Mouse (Mus musculus): Measurements from ENCODE around the gene Atp6v0e2. TPM values are rescaled to one million over a fixed set of nuclear protein-coding genes. Genes with fewer than 3 reads are reported as not detected.

The Atp6v0e2 gene
- total and polyA plus RNA-seq, 3 experiments, result 0.55 TPM; not detected in 2

DNA sequence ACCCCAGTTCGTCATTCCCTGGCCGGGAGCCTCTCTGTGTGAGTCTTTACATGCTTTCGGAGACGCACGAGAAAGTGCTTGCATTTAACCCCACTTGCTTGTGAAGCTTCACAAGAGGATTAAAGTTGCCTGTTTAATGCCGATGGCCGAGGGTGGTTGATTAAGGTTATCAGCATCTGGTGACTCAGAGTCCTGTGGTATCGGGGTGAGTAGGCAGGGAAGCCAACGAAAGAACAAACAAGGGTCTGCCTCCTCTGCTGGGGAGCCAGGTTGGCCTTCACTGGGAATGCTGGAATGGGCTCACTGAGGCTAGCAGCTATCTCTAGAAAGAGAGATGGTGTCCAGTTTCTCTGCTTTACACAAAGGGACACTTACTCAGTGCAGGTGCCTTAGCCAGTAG, 9.5 kb upstream of the Atp6v0e2 start:
- no peaks in the 10 kb centered on the region for H3K36me3 ChIP-seq (replicated peaks)
- H3K9me3 ChIP-seq (replicated peaks), result no peaks in the 10 kb centered on the region
- H3K4me1 ChIP-seq (ENCODE audit: insufficient read depth, low read depth, low read length), result no peaks in the 10 kb centered on the region
- H3K27me3 ChIP-seq (ENCODE audit: insufficient read depth, low read length), result no peaks in the 10 kb centered on the region
- ATAC-seq (ENCODE audit: extremely low read depth, insufficient number of reproducible peaks, low FRiP score, poor library complexity, severe bottlenecking), result no peak
- TF ChIP-seq TAL1 (conservative IDR thresholded peaks at IDR 0.05; ENCODE audit: low read depth, low read length), result no peak
- TF ChIP-seq POLR2AphosphoS5 (IDR thresholded peaks at IDR 0.05; ENCODE audit: insufficient replicate concordance, low read depth, low read length), result no peak
- no peak for TF ChIP-seq GATA1 (IDR thresholded peaks at IDR 0.05; ENCODE audit: borderline replicate concordance, low read length)
- no peak for TF ChIP-seq GATA2 (IDR thresholded peaks at IDR 0.05; ENCODE audit: borderline replicate concordance, low read depth, low read length)
- no peak for TF ChIP-seq CTCF (IDR thresholded peaks at IDR 0.05; ENCODE audit: low read depth, low read length)
- no peak for DNase-seq (ENCODE audit: low spot score)
- H3K4me3 ChIP-seq (ENCODE audit: low read depth, low read length), result no peak overlapping the region

DNA sequence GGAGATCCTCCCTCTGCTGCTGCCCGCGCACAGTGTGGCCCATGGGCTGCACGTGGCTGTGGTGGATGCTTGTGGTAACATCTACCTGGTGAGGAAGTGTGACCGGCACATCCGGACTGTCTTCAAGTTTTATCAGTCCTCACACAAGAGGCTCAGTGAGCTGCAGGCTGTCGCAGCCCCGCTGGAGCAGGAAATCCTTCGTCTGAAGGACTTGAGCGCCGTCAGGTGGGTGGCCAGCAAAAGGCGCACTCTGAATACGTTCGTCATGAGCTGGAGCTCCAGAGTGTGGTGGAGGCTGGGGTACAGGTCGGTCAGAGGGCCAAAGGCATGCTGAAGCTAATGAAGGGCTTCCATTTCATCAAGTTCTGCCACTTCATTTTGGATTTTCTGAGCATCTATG, 8.2 kb upstream of the Atp6v0e2 start:
- H3K4me3 ChIP-seq (ENCODE audit: low read depth, low read length), result no peak overlapping the region
- no peaks in the 10 kb centered on the region for H3K27me3 ChIP-seq (ENCODE audit: insufficient read depth, low read length)
- ATAC-seq (ENCODE audit: extremely low read depth, insufficient number of reproducible peaks, low FRiP score, poor library complexity, severe bottlenecking), result no peak
- DNase-seq (ENCODE audit: low spot score), result no peak
- H3K36me3 ChIP-seq (replicated peaks), result no peaks in the 10 kb centered on the region
- H3K9me3 ChIP-seq (replicated peaks), result no peaks in the 10 kb centered on the region
- TF ChIP-seq TAL1 (conservative IDR thresholded peaks at IDR 0.05; ENCODE audit: low read depth, low read length), result no peak
- TF ChIP-seq POLR2AphosphoS5 (IDR thresholded peaks at IDR 0.05; ENCODE audit: insufficient replicate concordance, low read depth, low read length), result no peak
- no peak for TF ChIP-seq CTCF (IDR thresholded peaks at IDR 0.05; ENCODE audit: low read depth, low read length)
- no peak for TF ChIP-seq GATA2 (IDR thresholded peaks at IDR 0.05; ENCODE audit: borderline replicate concordance, low read depth, low read length)
- no peak for TF ChIP-seq GATA1 (IDR thresholded peaks at IDR 0.05; ENCODE audit: borderline replicate concordance, low read length)
- H3K4me1 ChIP-seq (ENCODE audit: insufficient read depth, low read depth, low read length), result no peaks in the 10 kb centered on the region

DNA sequence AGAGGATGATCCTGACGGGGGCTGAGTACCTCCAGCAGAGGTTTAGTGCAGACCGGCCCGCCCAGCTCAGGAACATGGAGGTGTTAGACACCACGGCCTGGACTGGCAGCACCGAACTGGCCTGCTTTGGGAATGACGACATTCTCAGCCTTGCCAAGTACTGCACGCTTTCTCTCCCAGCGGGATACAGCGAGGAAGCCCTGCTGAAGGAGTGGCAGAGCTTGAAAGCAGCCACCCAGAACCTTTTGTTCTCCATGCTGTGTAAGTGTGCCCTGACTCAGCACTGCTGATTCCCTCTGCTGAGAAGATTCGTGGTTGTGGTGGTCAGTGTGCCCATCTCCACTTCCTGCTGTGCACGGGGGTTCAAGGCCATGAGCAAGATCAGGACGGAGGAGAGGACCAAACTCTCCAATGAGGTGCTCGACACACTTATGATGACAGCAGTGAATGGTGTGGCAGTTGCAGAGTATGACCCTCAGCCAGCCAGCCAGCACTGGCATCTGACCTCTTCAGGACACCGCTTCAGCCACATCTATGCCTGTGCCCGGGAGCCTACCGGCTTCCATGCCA, 7.5 kb upstream of the Atp6v0e2 start:
- no peaks in the 10 kb centered on the region for H3K36me3 ChIP-seq (replicated peaks)
- no peaks in the 10 kb centered on the region for H3K4me1 ChIP-seq (ENCODE audit: insufficient read depth, low read depth, low read length)
- DNase-seq (ENCODE audit: low spot score) (no peak), ATAC-seq (ENCODE audit: extremely low read depth, insufficient number of reproducible peaks, low FRiP score, poor library complexity, severe bottlenecking) (no peak)
- no peak overlapping the region for H3K4me3 ChIP-seq (ENCODE audit: low read depth, low read length)
- TF ChIP-seq GATA2 (IDR thresholded peaks at IDR 0.05; ENCODE audit: borderline replicate concordance, low read depth, low read length) (no peak), GATA1 (IDR thresholded peaks at IDR 0.05; ENCODE audit: borderline replicate concordance, low read length) (no peak), POLR2AphosphoS5 (IDR thresholded peaks at IDR 0.05; ENCODE audit: insufficient replicate concordance, low read depth, low read length) (no peak), TAL1 (conservative IDR thresholded peaks at IDR 0.05; ENCODE audit: low read depth, low read length) (no peak), CTCF (IDR thresholded peaks at IDR 0.05; ENCODE audit: low read depth, low read length) (no peak)
- peaks cover 2% of the 10 kb centered on the region; the same call in 1 of the 2 replicates for H3K27me3 ChIP-seq (ENCODE audit: insufficient read depth, low read length)
- H3K9me3 ChIP-seq (replicated peaks), result no peaks in the 10 kb centered on the region

DNA sequence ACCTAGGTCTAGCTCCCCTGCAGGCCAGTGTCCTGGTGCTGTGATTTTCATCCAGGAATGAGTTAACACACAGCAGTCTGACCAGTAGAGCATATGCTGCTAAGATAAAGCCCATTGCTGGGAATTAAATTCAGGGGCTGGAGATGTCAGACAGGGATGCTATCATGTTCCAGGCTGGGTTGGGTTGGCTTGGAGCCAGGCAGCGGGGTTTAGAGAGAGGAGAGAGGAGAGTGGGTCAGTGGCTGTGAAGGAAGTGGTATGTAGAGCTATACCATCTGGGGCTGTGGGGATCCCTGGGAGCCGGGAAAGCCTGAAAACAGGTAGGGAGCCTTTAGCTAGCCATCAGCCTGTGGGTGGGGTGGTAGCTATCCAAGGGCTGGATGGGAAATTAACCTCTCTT, 6.6 kb upstream of the Atp6v0e2 start:
- peaks cover 2% of the 10 kb centered on the region; the same call in 1 of the 2 replicates for H3K27me3 ChIP-seq (ENCODE audit: insufficient read depth, low read length)
- no peaks in the 10 kb centered on the region for H3K4me1 ChIP-seq (ENCODE audit: insufficient read depth, low read depth, low read length)
- H3K4me3 ChIP-seq (ENCODE audit: low read depth, low read length), result no peak overlapping the region
- H3K9me3 ChIP-seq (replicated peaks), result no peaks in the 10 kb centered on the region
- no peak for DNase-seq (ENCODE audit: low spot score)
- no peak for ATAC-seq (ENCODE audit: extremely low read depth, insufficient number of reproducible peaks, low FRiP score, poor library complexity, severe bottlenecking)
- TF ChIP-seq TAL1 (conservative IDR thresholded peaks at IDR 0.05; ENCODE audit: low read depth, low read length) (no peak), POLR2AphosphoS5 (IDR thresholded peaks at IDR 0.05; ENCODE audit: insufficient replicate concordance, low read depth, low read length) (no peak), CTCF (IDR thresholded peaks at IDR 0.05; ENCODE audit: low read depth, low read length) (no peak), GATA1 (IDR thresholded peaks at IDR 0.05; ENCODE audit: borderline replicate concordance, low read length) (no peak), GATA2 (IDR thresholded peaks at IDR 0.05; ENCODE audit: borderline replicate concordance, low read depth, low read length) (no peak)
- no peaks in the 10 kb centered on the region for H3K36me3 ChIP-seq (replicated peaks)

DNA sequence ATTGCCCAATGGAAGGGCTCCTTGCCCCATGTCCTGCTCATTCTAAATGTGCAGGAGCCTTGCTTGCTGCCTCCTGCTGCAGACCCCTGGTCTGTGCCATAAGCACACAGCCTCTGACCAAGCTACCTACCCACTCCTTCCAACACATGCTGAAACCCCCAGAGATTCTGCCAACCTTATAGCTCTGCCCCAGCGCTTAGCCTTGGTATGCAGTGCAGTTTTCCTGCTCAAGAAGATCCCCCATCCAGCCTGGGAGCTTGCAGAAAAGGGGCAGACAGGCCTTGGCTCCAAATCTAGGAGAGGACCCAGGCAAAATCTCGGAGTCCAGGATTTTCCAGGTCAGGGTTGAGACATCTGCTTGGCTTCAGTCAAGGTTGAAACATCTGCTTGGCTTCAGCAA, 3.9 kb upstream of the Atp6v0e2 start:
- H3K4me1 ChIP-seq (ENCODE audit: insufficient read depth, low read depth, low read length), result no peaks in the 10 kb centered on the region
- no peaks in the 10 kb centered on the region for H3K36me3 ChIP-seq (replicated peaks)
- no peaks in the 10 kb centered on the region for H3K9me3 ChIP-seq (replicated peaks)
- ATAC-seq (ENCODE audit: extremely low read depth, insufficient number of reproducible peaks, low FRiP score, poor library complexity, severe bottlenecking) (no peak), DNase-seq (ENCODE audit: low spot score) (no peak)
- no peak overlapping the region for H3K4me3 ChIP-seq (ENCODE audit: low read depth, low read length)
- TF ChIP-seq POLR2AphosphoS5 (IDR thresholded peaks at IDR 0.05; ENCODE audit: insufficient replicate concordance, low read depth, low read length), result no peak
- no peak for TF ChIP-seq GATA1 (IDR thresholded peaks at IDR 0.05; ENCODE audit: borderline replicate concordance, low read length)
- no peak for TF ChIP-seq CTCF (IDR thresholded peaks at IDR 0.05; ENCODE audit: low read depth, low read length)
- TF ChIP-seq TAL1 (conservative IDR thresholded peaks at IDR 0.05; ENCODE audit: low read depth, low read length), result no peak
- TF ChIP-seq GATA2 (IDR thresholded peaks at IDR 0.05; ENCODE audit: borderline replicate concordance, low read depth, low read length), result no peak
- H3K27me3 ChIP-seq (ENCODE audit: insufficient read depth, low read length), result peaks cover 6% of the 10 kb centered on the region; the same call in 1 of the 2 replicates

DNA sequence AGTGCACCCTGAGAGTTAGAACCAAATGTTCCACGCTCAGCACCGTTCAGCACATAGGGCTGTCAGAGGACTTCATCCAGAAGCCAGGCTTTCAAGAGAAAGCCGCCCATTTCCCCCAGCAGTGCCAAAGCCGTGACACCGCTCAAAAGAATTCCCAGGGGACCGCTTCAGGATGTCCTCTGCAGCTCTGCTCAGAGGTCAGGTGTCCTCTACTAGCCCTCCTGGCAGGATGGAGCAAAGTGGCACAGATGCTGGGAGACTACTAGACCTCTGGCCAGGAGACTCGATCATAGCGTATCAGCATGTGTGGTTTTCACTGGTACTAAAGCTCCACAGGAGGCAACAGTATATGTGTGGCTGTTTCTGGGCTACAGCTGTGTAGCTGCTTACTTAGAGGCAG, 2.5 kb upstream of the Atp6v0e2 start:
- Histone ChIP-seq H3K36me3 (replicated peaks) (no peaks in the 10 kb centered on the region), H3K9me3 (replicated peaks) (no peaks in the 10 kb centered on the region), H3K4me1 (ENCODE audit: insufficient read depth, low read depth, low read length) (no peaks in the 10 kb centered on the region), H3K27me3 (ENCODE audit: insufficient read depth, low read length) (peaks cover 6% of the 10 kb centered on the region; the same call in 1 of the 2 replicates), H3K4me3 (ENCODE audit: low read depth, low read length) (no peak overlapping the region)
- DNase-seq (ENCODE audit: low spot score) (no peak), ATAC-seq (ENCODE audit: extremely low read depth, insufficient number of reproducible peaks, low FRiP score, poor library complexity, severe bottlenecking) (no peak)
- TF ChIP-seq CTCF (IDR thresholded peaks at IDR 0.05; ENCODE audit: low read depth, low read length) (no peak), GATA2 (IDR thresholded peaks at IDR 0.05; ENCODE audit: borderline replicate concordance, low read depth, low read length) (no peak), GATA1 (IDR thresholded peaks at IDR 0.05; ENCODE audit: borderline replicate concordance, low read length) (no peak), POLR2AphosphoS5 (IDR thresholded peaks at IDR 0.05; ENCODE audit: insufficient replicate concordance, low read depth, low read length) (no peak), TAL1 (conservative IDR thresholded peaks at IDR 0.05; ENCODE audit: low read depth, low read length) (no peak)
